Mouse (Mus musculus) hindbrain, embryonic 13.5 days (tissue): ENCODE data around the gene Ccng1. TPM values are rescaled to one million over a fixed set of nuclear protein-coding genes. Genes with fewer than 3 reads are reported as not detected.
A peak's percentile ranks its signal among the peaks of the same experiment; 100 is the strongest.

Experiments used
- ATAC-seq: fragments of 200-750 bp; cut with Nextera tagmentation; 2 replicates; pipeline ENCODE4 v1.8.0; 2017; ENCODE audit warnings: moderate TSS enrichment; ENCODE audit not compliant: low FRiP score
- H3K27ac ChIP-seq: fragments of 300-500 bp; sonication (generic); 2 replicates; pipeline ENCODE4 v1.5.1; 2015; ENCODE audit warnings: inconsistent platforms, mild to moderate bottlenecking, moderate library complexity
- H3K27me3 ChIP-seq: fragments of 300-500 bp; sonication (generic); 2 replicates; pipeline ENCODE4 v1.6.1; 2015; ENCODE audit warnings: mild to moderate bottlenecking, inconsistent platforms
- H3K36me3 ChIP-seq: fragments of 300-500 bp; sonication (generic); 2 replicates; pipeline ENCODE4 v1.6.1; 2015; ENCODE audit warnings: mild to moderate bottlenecking, inconsistent platforms
- H3K4me1 ChIP-seq: fragments of 300-500 bp; sonication (generic); replicated peaks from 2 replicates; pipeline ENCODE4 v1.6.1; 2015; ENCODE audit warnings: inconsistent platforms
- H3K4me2 ChIP-seq: fragments of 300-500 bp; sonication (generic); 2 replicates; pipeline ENCODE4 v1.6.1; 2015; ENCODE audit warnings: inconsistent platforms, mild to moderate bottlenecking, moderate library complexity
- H3K4me3 ChIP-seq: fragments of 300-500 bp; sonication (generic); 2 replicates; pipeline ENCODE4 v1.5.1; 2015; ENCODE audit warnings: mild to moderate bottlenecking, inconsistent platforms
- H3K9ac ChIP-seq: fragments of 300-500 bp; sonication (generic); 2 replicates; pipeline ENCODE4 v1.6.1; 2015; ENCODE audit warnings: mild to moderate bottlenecking, inconsistent platforms
- H3K9me3 ChIP-seq: fragments of 300-500 bp; sonication (generic); 2 replicates; pipeline ENCODE4 v1.6.1; 2016; ENCODE audit warnings: inconsistent platforms
- WGBS: fragments of 180-500 bp; shearing (Covaris S2); methylation state at CpG from one replicate; pipeline ENCODE4 v1.1.7; 2015; 5-methylcytosine and 5-hydroxymethylcytosine counted together
- polyA plus RNA-seq: library from polyadenylated mRNA; unstranded; fragments of >200 nt; fragmentation: Nextera tagmentation; extraction: Ambion mirVana; gene quantifications from 2 replicates; pipeline ENCODE4 v1.2.1, GENCODE M21; 2015

Gene Ccng1
- polyA plus RNA-seq, result 36.7 and 38.7 TPM in 2 replicates

DNA sequence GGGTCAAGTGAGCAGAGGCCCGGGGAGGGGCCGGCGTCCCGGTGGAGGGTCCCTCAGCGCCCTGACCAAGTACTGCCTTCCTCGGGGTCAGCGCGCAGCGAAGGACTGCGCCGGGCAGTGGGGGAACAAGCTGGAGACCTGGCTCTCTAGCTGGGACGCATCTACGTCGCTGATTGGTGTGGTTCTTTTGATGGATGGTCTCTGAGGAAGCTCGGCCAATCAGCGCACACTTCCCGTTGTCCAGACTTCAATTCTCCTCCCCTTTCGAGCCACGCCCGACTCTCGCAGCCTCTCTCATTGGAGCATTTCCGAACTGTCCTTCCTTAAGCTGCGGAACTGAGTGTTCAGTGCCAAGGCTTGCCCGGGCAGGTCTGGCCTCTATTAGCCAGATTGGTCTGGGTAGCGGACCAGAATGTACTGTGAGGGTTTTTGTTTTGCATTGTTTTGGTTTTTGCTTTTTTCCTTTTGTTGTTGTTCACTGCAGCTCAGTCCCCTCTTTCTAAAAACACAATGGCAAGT, at the start of gene Ccng1:
Gene Ccng1 (minus strand): TSS at position 203 of the 519 bp plus-strand sequence.
- no peaks in the 10 kb centered on the region for H3K27me3 ChIP-seq
- no peaks in the 10 kb centered on the region for H3K9me3 ChIP-seq
- peak within 1 kb of the TSS; percentile 70 for H3K4me2 ChIP-seq
- peak within 1 kb of the TSS; percentile 91 for H3K9ac ChIP-seq
- peak within 1 kb of the TSS; percentile 66; the same call in 1 of the 2 replicates for H3K27ac ChIP-seq
- H3K4me3 ChIP-seq, result peak within 1 kb of the TSS; percentile 80
- peak; percentile 99 for ATAC-seq
- H3K4me1 ChIP-seq, result peaks cover 14% of the 10 kb centered on the region
- H3K36me3 ChIP-seq, result no peaks in the 10 kb centered on the region
- under 1% methylated on average over 25 of the region's 25 CpGs for WGBS

DNA sequence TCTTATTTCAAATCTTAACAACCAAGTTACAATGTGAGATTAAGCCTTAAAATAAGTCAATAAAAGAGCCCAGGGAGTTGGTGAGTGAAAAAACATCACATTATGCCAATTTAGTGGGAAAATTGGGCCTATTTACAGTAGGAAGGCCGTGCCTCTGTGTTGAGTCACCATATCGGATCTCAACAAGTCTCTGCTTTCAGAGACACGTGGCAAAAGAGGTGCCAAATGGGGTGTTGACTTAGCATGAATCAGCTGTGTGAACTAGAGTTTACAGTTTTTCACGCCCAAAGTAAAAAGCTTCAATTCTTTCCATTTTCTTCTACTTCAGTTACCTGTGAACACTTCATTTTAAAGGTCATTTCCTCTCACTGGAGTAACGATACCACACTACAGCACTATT, 35.2 kb upstream of the Ccng1 start:
- H3K27ac ChIP-seq, result no peak overlapping the region
- no peak overlapping the region for H3K4me3 ChIP-seq
- no peaks in the 10 kb centered on the region for H3K4me1 ChIP-seq
- WGBS, result 63% methylated on average over 5 of the region's 5 CpGs
- no peaks in the 10 kb centered on the region for H3K27me3 ChIP-seq
- ATAC-seq, result no peak
- H3K9ac ChIP-seq, result no peak overlapping the region
- H3K4me2 ChIP-seq, result no peak overlapping the region
- no peaks in the 10 kb centered on the region for H3K36me3 ChIP-seq
- no peaks in the 10 kb centered on the region for H3K9me3 ChIP-seq

DNA sequence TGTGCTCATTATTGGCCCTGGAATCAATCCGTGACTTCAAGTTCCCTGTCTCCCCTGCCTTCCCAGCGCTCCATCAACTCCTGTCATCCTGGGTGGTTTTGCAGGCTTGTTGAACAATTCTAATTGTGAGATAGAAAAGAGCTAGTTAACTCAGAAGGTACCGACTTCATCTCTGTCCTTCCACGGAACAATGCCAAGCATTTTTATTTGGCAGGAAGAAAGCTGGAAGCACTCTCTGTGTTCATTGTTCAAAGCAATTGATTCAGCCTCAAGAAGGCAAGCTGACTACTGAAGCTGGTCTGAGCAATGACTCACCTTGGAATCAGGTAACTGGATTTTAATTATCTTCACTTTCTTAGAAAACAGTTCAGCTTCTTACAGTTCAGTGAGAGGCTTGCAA, 34.6 kb upstream of the Ccng1 start:
- WGBS, result 58% methylated on average over 4 of the region's 4 CpGs
- Histone ChIP-seq H3K27me3 (no peaks in the 10 kb centered on the region), H3K27ac (no peak overlapping the region), H3K4me1 (no peaks in the 10 kb centered on the region), H3K36me3 (no peaks in the 10 kb centered on the region), H3K9me3 (no peaks in the 10 kb centered on the region), H3K4me3 (no peak overlapping the region), H3K4me2 (no peak overlapping the region), H3K9ac (no peak overlapping the region)
- no peak for ATAC-seq

DNA sequence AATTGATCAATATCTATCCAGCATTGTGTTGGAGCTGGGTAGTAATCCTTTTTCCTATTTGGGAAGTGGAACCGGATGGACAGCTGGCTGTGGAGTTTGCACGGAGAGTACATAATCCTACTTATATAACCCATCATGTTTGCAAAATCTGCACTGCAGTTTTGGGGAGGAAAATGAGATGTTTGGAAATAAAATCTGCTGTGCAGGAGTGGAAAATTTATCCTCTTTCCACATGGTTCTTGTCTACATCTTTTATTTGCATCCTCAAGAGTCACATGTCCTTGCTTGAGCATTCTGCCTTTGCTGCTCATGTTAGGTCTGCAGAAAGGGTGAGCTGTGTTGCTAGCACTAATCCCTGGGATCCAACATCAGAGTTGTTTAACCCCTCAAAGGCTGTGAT, 31.8 kb upstream of the Ccng1 start:
- ATAC-seq, result no peak

DNA sequence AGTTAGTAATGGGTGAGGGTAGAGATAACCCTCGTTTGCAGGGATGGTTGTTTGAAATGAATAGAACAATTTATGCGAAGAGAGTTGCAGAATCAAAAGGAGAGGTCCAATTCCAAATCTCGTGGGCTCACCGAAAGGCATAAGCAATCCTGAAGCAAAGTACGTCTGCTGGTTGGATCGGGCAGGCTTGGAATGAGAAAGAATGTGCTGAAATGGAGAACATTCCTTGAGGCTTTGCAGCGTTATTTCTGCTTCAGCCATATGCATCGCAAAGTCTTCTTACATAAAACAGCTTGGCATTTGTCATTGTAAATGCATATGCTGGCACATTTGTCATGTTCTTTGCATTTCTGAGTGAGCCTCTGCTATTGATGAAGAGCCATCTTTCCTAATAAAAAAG, 29.2 kb upstream of the Ccng1 start:
- no peak for ATAC-seq
- H3K27me3 ChIP-seq, result no peaks in the 10 kb centered on the region
- H3K4me3 ChIP-seq, result no peak overlapping the region
- H3K36me3 ChIP-seq, result no peaks in the 10 kb centered on the region
- WGBS, result 81% methylated on average over 8 of the region's 8 CpGs
- no peak overlapping the region for H3K27ac ChIP-seq
- H3K4me2 ChIP-seq, result no peak overlapping the region
- H3K4me1 ChIP-seq, result no peaks in the 10 kb centered on the region
- H3K9me3 ChIP-seq, result no peaks in the 10 kb centered on the region
- H3K9ac ChIP-seq, result no peak overlapping the region

More for the DNA sequence above, 31.8 kb upstream of the Ccng1 start:
- Histone ChIP-seq H3K27me3 (no peaks in the 10 kb centered on the region), H3K4me3 (no peak overlapping the region), H3K4me2 (no peak overlapping the region), H3K36me3 (no peaks in the 10 kb centered on the region), H3K27ac (no peak overlapping the region), H3K9me3 (no peaks in the 10 kb centered on the region), H3K4me1 (no peaks in the 10 kb centered on the region), H3K9ac (no peak overlapping the region)
- 92% methylated on average over 2 of the region's 2 CpGs for WGBS

DNA sequence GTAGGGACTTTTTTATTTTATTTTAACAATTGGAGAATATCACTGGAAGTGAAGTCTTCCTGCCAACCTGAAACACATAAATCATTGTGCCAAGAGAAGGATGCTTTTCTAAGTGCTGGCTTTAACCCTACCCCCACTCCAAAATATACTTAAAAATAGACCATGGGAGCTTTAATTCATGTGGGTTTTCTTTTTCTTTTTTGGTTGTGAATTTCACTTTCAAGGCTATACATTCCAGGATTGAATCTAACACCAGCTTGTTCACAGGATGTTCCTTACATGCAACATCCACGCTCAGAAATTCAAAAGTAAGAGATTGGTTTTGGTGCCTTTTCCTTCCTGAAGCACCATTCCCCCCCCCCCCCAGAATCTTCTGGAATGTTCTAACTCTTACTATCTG, 28.2 kb upstream of the Ccng1 start:
- Histone ChIP-seq H3K27me3 (no peaks in the 10 kb centered on the region), H3K9me3 (no peaks in the 10 kb centered on the region), H3K27ac (no peak overlapping the region), H3K36me3 (no peaks in the 10 kb centered on the region), H3K4me1 (no peaks in the 10 kb centered on the region), H3K9ac (no peak overlapping the region), H3K4me2 (no peak overlapping the region), H3K4me3 (no peak overlapping the region)
- no peak for ATAC-seq
- 92% methylated on average over 1 of the region's 1 CpGs for WGBS

DNA sequence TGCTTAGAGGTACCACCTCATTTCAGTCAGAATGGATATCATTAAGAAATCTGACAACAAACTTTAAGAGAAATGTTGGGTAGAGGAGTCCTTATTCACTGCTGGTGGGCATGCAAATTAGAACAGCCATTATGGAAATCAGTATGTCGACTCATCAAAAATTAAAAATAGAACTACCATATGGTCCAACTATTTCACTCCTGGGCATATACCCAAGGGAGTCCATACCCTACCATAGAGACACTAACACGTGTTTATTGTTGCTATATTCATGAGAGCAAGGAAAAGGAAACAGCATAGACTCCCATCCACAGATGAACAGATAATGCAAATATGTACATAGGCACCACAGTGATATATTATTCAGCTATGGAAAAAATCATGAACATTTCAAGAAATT, 26.7 kb upstream of the Ccng1 start:
- no peak overlapping the region for H3K9ac ChIP-seq
- 45% methylated on average over 2 of the region's 2 CpGs for WGBS

DNA sequence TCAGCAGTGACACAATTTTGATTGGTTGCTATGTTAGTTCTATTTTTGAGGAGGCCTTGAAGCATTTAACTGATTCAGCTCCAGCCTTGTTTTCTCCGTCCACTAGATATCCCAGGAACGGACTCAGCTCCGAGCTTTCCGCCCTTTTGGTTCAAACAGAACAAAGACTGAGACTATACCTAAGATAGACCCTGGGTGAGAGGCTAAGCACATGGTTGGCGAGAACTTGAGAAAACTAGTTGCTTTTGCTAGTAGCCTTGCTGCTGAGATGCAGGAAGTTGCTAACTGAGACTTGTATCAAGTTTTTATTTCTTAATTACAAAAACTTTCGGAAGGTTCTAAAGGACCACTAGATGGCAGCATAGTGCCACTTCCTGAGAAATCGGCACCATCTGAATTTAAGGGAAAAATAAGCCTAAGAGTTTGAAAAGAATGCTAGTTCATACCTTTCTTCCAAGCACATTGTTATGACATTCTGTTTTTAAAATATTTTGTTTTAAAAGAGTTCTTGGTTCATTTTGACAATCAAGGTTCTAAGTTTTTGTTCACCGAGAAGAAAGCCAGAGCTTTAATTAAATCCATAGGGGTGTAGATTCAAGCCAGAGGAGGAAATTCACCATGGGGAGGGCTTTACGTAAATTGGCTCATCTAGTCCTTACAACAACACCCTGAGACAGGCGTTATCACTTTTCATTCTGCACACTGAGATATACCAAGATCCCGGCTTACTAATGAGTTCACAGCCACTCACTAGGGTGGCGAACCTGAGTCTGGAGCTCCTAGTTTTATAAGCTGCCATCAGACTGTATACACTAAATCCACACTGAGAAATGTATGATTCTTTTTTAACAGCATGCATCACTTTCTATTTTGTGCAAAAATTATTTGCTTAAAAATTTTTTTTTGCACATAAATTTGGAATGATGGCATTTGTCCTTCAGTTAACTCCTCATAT, 20.5 kb upstream of the Ccng1 start:
- H3K9me3 ChIP-seq, result no peaks in the 10 kb centered on the region
- no peaks in the 10 kb centered on the region for H3K36me3 ChIP-seq
- H3K4me3 ChIP-seq, result no peak overlapping the region
- H3K4me2 ChIP-seq, result no peak overlapping the region
- H3K27ac ChIP-seq, result no peak overlapping the region
- no peak for ATAC-seq
- no peaks in the 10 kb centered on the region for H3K4me1 ChIP-seq
- H3K27me3 ChIP-seq, result no peaks in the 10 kb centered on the region
- 54% methylated on average over 12 of the region's 12 CpGs for WGBS
- H3K9ac ChIP-seq, result no peak overlapping the region

More for the DNA sequence above, 26.7 kb upstream of the Ccng1 start:
- no peaks in the 10 kb centered on the region for H3K4me1 ChIP-seq
- no peaks in the 10 kb centered on the region for H3K27me3 ChIP-seq
- no peak overlapping the region for H3K4me2 ChIP-seq
- H3K9me3 ChIP-seq, result no peaks in the 10 kb centered on the region
- H3K4me3 ChIP-seq, result no peak overlapping the region
- H3K27ac ChIP-seq, result no peak overlapping the region
- H3K36me3 ChIP-seq, result no peaks in the 10 kb centered on the region
- ATAC-seq, result no peak

DNA sequence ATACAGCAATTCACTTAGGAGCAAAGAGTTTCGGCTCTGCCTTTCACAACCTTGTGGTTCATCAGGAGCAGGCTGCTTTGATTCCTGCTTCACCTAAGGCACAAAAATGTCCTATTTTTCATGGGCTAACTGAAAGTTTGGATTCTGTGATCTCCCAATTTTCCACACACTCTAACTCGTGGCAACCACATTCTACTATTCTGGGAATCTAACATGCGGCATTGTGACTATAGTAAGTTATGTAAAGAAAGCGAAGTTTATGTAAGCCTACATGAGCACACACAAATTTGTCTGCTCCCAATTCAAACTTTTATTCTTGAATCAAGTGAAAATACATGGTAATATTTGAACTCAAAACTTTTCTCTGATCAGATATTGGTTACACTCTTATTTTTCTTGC, 9.6 kb upstream of the Ccng1 start:
- Histone ChIP-seq H3K4me1 (no peaks in the 10 kb centered on the region), H3K4me2 (no peak overlapping the region), H3K27me3 (no peaks in the 10 kb centered on the region), H3K9me3 (no peaks in the 10 kb centered on the region), H3K9ac (no peak overlapping the region), H3K36me3 (no peaks in the 10 kb centered on the region), H3K27ac (no peak overlapping the region), H3K4me3 (no peak overlapping the region)
- ATAC-seq, result no peak
- WGBS, result 85% methylated on average over 4 of the region's 4 CpGs

DNA sequence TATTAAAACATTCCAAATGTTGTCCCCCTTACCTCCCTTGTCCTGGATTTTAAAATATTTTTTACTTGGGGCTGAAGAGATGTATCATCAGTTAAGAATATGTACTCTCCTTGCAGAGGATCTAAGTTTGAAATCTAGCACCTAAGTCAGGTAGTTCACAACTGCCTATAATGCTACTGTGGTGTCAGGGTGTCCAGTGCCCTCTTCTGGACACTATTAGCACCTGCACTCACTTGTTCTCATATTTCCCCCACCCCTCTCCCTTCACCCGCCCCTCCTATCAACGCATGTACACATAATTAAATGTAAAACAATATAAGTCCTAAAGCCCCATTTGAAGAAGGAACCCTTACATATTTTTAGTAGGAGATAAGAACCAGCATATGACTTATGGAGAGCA, 8.3 kb upstream of the Ccng1 start:
- Histone ChIP-seq H3K4me1 (no peaks in the 10 kb centered on the region), H3K27ac (no peak overlapping the region), H3K9ac (no peak overlapping the region), H3K36me3 (no peaks in the 10 kb centered on the region), H3K27me3 (no peaks in the 10 kb centered on the region), H3K4me3 (no peak overlapping the region), H3K4me2 (no peak overlapping the region), H3K9me3 (no peaks in the 10 kb centered on the region)
- WGBS, result 50% methylated on average over 2 of the region's 2 CpGs
- ATAC-seq, result no peak

DNA sequence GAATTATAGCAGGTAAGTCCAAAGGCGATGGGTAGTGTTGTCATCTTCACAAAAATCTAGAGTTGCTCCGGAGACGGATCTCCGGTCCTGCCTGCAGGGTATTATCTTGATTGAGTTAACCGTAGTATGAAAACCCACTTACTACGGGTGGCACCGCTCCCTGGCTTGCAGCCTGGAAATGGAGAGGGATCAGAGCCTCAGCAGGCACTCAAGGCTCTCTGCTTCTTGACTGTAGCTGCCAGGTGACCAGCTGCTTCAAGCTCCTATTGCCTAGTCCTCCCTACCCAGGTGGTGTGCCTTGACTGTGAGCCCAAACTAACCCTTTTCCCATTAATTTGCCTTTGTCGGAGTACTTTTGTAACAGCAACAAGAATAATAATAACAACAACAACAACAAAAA, 4.8 kb upstream of the Ccng1 start:
- H3K36me3 ChIP-seq, result no peaks in the 10 kb centered on the region
- H3K9ac ChIP-seq, result no peak overlapping the region
- WGBS, result 90% methylated on average over 8 of the region's 8 CpGs
- H3K4me3 ChIP-seq, result no peak overlapping the region
- H3K27me3 ChIP-seq, result no peaks in the 10 kb centered on the region
- no peaks in the 10 kb centered on the region for H3K9me3 ChIP-seq
- no peak overlapping the region for H3K4me2 ChIP-seq
- no peak for ATAC-seq
- H3K27ac ChIP-seq, result no peak overlapping the region
- H3K4me1 ChIP-seq, result peaks cover 4% of the 10 kb centered on the region

DNA sequence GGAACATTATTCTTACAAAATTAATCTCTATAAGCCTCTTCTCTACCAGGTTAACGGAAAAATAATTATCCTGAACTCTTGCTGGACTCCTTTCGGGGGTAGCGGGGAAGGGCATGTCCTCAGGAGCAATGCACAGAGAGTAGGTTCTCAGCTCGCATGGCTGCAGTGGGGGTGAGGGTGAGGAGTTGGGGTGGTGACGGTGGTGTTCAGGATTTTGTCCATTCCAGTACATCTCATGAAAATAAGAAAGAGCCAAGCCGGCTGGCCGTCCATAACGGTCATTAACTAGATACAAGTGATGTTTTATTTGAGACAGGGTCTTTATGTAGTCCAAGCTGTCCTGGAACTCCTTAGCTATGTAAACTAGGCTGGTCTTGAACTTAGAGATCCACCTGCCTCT, 857 bp upstream of the Ccng1 start:
- no peak overlapping the region for H3K4me3 ChIP-seq
- H3K9ac ChIP-seq, result no peak overlapping the region
- H3K9me3 ChIP-seq, result no peaks in the 10 kb centered on the region
- peaks cover 14% of the 10 kb centered on the region for H3K4me1 ChIP-seq
- 91% methylated on average over 8 of the region's 8 CpGs for whole genome bisulfite sequencing
- no peaks in the 10 kb centered on the region for H3K36me3 ChIP-seq
- H3K27me3 ChIP-seq, result no peaks in the 10 kb centered on the region
- no peak overlapping the region for H3K27ac ChIP-seq
- no peak for ATAC-seq
- H3K4me2 ChIP-seq, result peak overlapping the region; percentile 70

DNA sequence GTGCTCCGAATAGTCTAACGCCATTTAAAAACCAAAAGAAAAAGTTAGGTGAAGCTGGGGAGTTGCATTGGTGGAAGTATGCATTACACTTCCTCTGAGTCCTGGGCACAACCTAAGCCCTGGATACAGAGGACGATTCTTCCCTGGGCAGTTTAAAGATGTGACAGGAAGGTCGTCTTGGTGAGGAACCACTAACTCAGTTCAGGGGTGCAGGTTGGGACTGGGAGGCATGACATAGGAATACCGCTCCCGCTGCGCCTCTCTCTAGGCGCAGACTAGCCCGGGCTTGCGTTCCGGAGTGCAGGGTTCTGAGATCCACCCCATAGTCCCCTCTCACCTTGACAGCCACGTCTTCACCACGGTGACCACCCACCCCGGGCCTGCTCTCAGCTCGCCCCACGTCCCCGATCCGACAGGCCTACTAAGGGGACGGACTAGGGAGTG, 425 bp downstream of the Ccng1 start:
- Histone ChIP-seq H3K9me3 (no peaks in the 10 kb centered on the region), H3K4me1 (peaks cover 14% of the 10 kb centered on the region), H3K4me3 (peak overlapping the region; percentile 80), H3K36me3 (peaks cover 3% of the 10 kb centered on the region), H3K27ac (peak overlapping the region; percentile 66; the same call in 1 of the 2 replicates), H3K27me3 (no peaks in the 10 kb centered on the region), H3K9ac (peak overlapping the region; percentile 91), H3K4me2 (peak overlapping the region; percentile 70)
- ATAC-seq, result peak; percentile 89
- WGBS, result 4% methylated on average over 19 of the region's 19 CpGs
